Mouse (Mus musculus) hindbrain, embryonic 13.5 days (tissue): ENCODE data around the gene Akp3. TPM values are rescaled to one million over a fixed set of nuclear protein-coding genes. Genes with fewer than 3 reads are reported as not detected.
A peak's percentile ranks its signal among the peaks of the same experiment; 100 is the strongest.

Experiments used
- ATAC-seq: fragments of 200-750 bp; cut with Nextera tagmentation; 2 replicates; pipeline ENCODE4 v1.8.0; 2017; ENCODE audit warnings: moderate TSS enrichment; ENCODE audit not compliant: low FRiP score
- H3K27ac ChIP-seq: fragments of 300-500 bp; sonication (generic); 2 replicates; pipeline ENCODE4 v1.5.1; 2015; ENCODE audit warnings: inconsistent platforms, mild to moderate bottlenecking, moderate library complexity
- H3K27me3 ChIP-seq: fragments of 300-500 bp; sonication (generic); 2 replicates; pipeline ENCODE4 v1.6.1; 2015; ENCODE audit warnings: mild to moderate bottlenecking, inconsistent platforms
- H3K36me3 ChIP-seq: fragments of 300-500 bp; sonication (generic); 2 replicates; pipeline ENCODE4 v1.6.1; 2015; ENCODE audit warnings: mild to moderate bottlenecking, inconsistent platforms
- H3K4me1 ChIP-seq: fragments of 300-500 bp; sonication (generic); replicated peaks from 2 replicates; pipeline ENCODE4 v1.6.1; 2015; ENCODE audit warnings: inconsistent platforms
- H3K4me2 ChIP-seq: fragments of 300-500 bp; sonication (generic); 2 replicates; pipeline ENCODE4 v1.6.1; 2015; ENCODE audit warnings: inconsistent platforms, mild to moderate bottlenecking, moderate library complexity
- H3K4me3 ChIP-seq: fragments of 300-500 bp; sonication (generic); 2 replicates; pipeline ENCODE4 v1.5.1; 2015; ENCODE audit warnings: mild to moderate bottlenecking, inconsistent platforms
- H3K9ac ChIP-seq: fragments of 300-500 bp; sonication (generic); 2 replicates; pipeline ENCODE4 v1.6.1; 2015; ENCODE audit warnings: mild to moderate bottlenecking, inconsistent platforms
- H3K9me3 ChIP-seq: fragments of 300-500 bp; sonication (generic); 2 replicates; pipeline ENCODE4 v1.6.1; 2016; ENCODE audit warnings: inconsistent platforms
- WGBS: fragments of 180-500 bp; shearing (Covaris S2); methylation state at CpG from one replicate; pipeline ENCODE4 v1.1.7; 2015; 5-methylcytosine and 5-hydroxymethylcytosine counted together
- polyA plus RNA-seq: library from polyadenylated mRNA; unstranded; fragments of >200 nt; fragmentation: Nextera tagmentation; extraction: Ambion mirVana; gene quantifications from 2 replicates; pipeline ENCODE4 v1.2.1, GENCODE M21; 2015

The Akp3 gene
- polyA plus RNA-seq, 1 experiment from 2014 or later, result not detected

- peak; percentile 39 for ATAC-seq
- Histone ChIP-seq H3K4me2 (peak within 1 kb of the TSS; percentile 73), H3K27me3 (peaks cover 84% of the 10 kb centered on the region), H3K9me3 (no peaks in the 10 kb centered on the region), H3K27ac (peak within 1 kb of the TSS; percentile 64; the same call in 1 of the 2 replicates), H3K4me3 (peak within 1 kb of the TSS; percentile 50), H3K4me1 (peaks cover 41% of the 10 kb centered on the region), H3K9ac (peak within 1 kb of the TSS; percentile 77), H3K36me3 (no peaks in the 10 kb centered on the region)
- WGBS, result 1% methylated on average over 12 of the region's 12 CpGs
These were observed 31.4 kb downstream of the Akp3 start, which contains the start of gene Ecel1 for GRCm38 (mm10) chr1:87156199-87156587. Gene Ecel1, minus strand, starts transcription at chr1:87156521.

GRCm38 (mm10) chr1:87159396-87159795 lies 34.6 kb downstream of the Akp3 start:
- H3K4me1 ChIP-seq, result peaks cover 34% of the 10 kb centered on the region
- WGBS, result 91% methylated on average over 3 of the region's 3 CpGs
- no peak overlapping the region for H3K27ac ChIP-seq
- H3K27me3 ChIP-seq, result peaks cover 52% of the 10 kb centered on the region
- H3K4me2 ChIP-seq, result no peak overlapping the region
- ATAC-seq, result no peak
- H3K9ac ChIP-seq, result no peak overlapping the region
- no peaks in the 10 kb centered on the region for H3K36me3 ChIP-seq
- H3K4me3 ChIP-seq, result no peak overlapping the region
- H3K9me3 ChIP-seq, result no peaks in the 10 kb centered on the region

GRCm38 (mm10) chr1:87164164-87164795 lies 39.5 kb downstream of the Akp3 start:
- Histone ChIP-seq H3K9ac (no peak overlapping the region), H3K4me2 (no peak overlapping the region), H3K36me3 (no peaks in the 10 kb centered on the region), H3K27me3 (peaks cover 15% of the 10 kb centered on the region; the same call in 1 of the 2 replicates), H3K27ac (peak overlapping the region; percentile 73), H3K9me3 (no peaks in the 10 kb centered on the region), H3K4me3 (no peak overlapping the region), H3K4me1 (peaks cover 26% of the 10 kb centered on the region)
- 24% methylated on average over 11 of the region's 11 CpGs for WGBS
- peak; percentile 34 for ATAC-seq

GRCm38 (mm10) chr1:87164796-87165184 lies 40.0 kb downstream of the Akp3 start:
- Histone ChIP-seq H3K27me3 (peaks cover 15% of the 10 kb centered on the region; the same call in 1 of the 2 replicates), H3K27ac (peak overlapping the region; percentile 73), H3K9ac (no peak overlapping the region), H3K36me3 (no peaks in the 10 kb centered on the region), H3K4me2 (no peak overlapping the region), H3K9me3 (no peaks in the 10 kb centered on the region), H3K4me3 (no peak overlapping the region), H3K4me1 (peaks cover 31% of the 10 kb centered on the region)
- WGBS, result 39% methylated on average over 9 of the region's 9 CpGs
- peak; percentile 22 for ATAC-seq

GRCm38 (mm10) chr1:87170458-87170857 lies 45.7 kb downstream of the Akp3 start:
- Histone ChIP-seq H3K9me3 (no peaks in the 10 kb centered on the region), H3K36me3 (no peaks in the 10 kb centered on the region), H3K4me2 (peak overlapping the region; percentile 17; the same call in 1 of the 2 replicates), H3K4me1 (peaks cover 60% of the 10 kb centered on the region), H3K27me3 (peaks cover 22% of the 10 kb centered on the region; the same call in 1 of the 2 replicates), H3K9ac (peak overlapping the region; percentile 19; the same call in 1 of the 2 replicates), H3K27ac (peak overlapping the region; percentile 62), H3K4me3 (no peak overlapping the region)
- ATAC-seq, result peak; percentile 37
- 8% methylated on average over 19 of the region's 19 CpGs for WGBS

- no peak for ATAC-seq
- Histone ChIP-seq H3K36me3 (no peaks in the 10 kb centered on the region), H3K27ac (0 out of 2 replicates have a peak overlapping the region, but pooled peaks have one; percentile 19), H3K9ac (no peak overlapping the region), H3K4me1 (peaks cover 68% of the 10 kb centered on the region), H3K4me3 (no peak overlapping the region), H3K27me3 (peaks cover 20% of the 10 kb centered on the region; the same call in 1 of the 2 replicates), H3K4me2 (no peak overlapping the region), H3K9me3 (no peaks in the 10 kb centered on the region)
- 97% methylated on average over 1 of the region's 1 CpGs for WGBS
These were observed 46.5 kb downstream of the Akp3 start for GRCm38 (mm10) chr1:87171312-87171711.

GRCm38 (mm10) chr1:87172316-87172715 lies 47.5 kb downstream of the Akp3 start:
- Histone ChIP-seq H3K4me1 (peaks cover 74% of the 10 kb centered on the region), H3K9me3 (no peaks in the 10 kb centered on the region), H3K36me3 (no peaks in the 10 kb centered on the region), H3K4me3 (no peak overlapping the region), H3K27ac (peak overlapping the region; percentile 58; the same call in 1 of the 2 replicates), H3K4me2 (no peak overlapping the region), H3K27me3 (peaks cover 14% of the 10 kb centered on the region; the same call in 1 of the 2 replicates), H3K9ac (no peak overlapping the region; the same call in 1 of the 2 replicates)
- ATAC-seq, result no peak
- WGBS, result 28% methylated on average over 9 of the region's 9 CpGs

GRCm38 (mm10) chr1:87174006-87174955 lies 49.5 kb downstream of the Akp3 start:
- H3K4me3 ChIP-seq, result no peak overlapping the region
- no peak overlapping the region for H3K27ac ChIP-seq
- ATAC-seq, result no peak
- peaks cover 66% of the 10 kb centered on the region for H3K4me1 ChIP-seq
- no peak overlapping the region for H3K9ac ChIP-seq
- no peak overlapping the region for H3K4me2 ChIP-seq
- H3K9me3 ChIP-seq, result no peaks in the 10 kb centered on the region
- H3K36me3 ChIP-seq, result no peaks in the 10 kb centered on the region
- H3K27me3 ChIP-seq, result peaks cover 14% of the 10 kb centered on the region; the same call in 1 of the 2 replicates
- WGBS, result 25% methylated on average over 28 of the region's 28 CpGs

GRCm38 (mm10) chr1:87175852-87176292 lies 51.1 kb downstream of the Akp3 start:
- no peak overlapping the region for H3K4me3 ChIP-seq
- no peaks in the 10 kb centered on the region for H3K9me3 ChIP-seq
- ATAC-seq, result peak; percentile 86
- H3K27ac ChIP-seq, result peak overlapping the region; percentile 76
- H3K36me3 ChIP-seq, result no peaks in the 10 kb centered on the region
- peak overlapping the region; percentile 13; the same call in 1 of the 2 replicates for H3K4me2 ChIP-seq
- H3K27me3 ChIP-seq, result peaks cover 14% of the 10 kb centered on the region; the same call in 1 of the 2 replicates
- peaks cover 50% of the 10 kb centered on the region for H3K4me1 ChIP-seq
- H3K9ac ChIP-seq, result peak overlapping the region; percentile 29; the same call in 1 of the 2 replicates
- 3% methylated on average over 11 of the region's 11 CpGs for WGBS

Other genes starting within 250 kb of the Akp3 start
- not detected in 2 replicates for gene Alppl2, start 35.0 kb upstream of the Akp3 start, polyA plus RNA-seq
- gene Alpi, start 23.4 kb upstream of the Akp3 start, polyA plus RNA-seq, result not detected in 2 replicates
- 33.1 and 35.5 TPM in 2 replicates for gene Ecel1, start 31.5 kb downstream of the Akp3 start, polyA plus RNA-seq
- gene Prss56, start 58.3 kb downstream of the Akp3 start, polyA plus RNA-seq, result 6.8 and 9.0 TPM in 2 replicates
- 0.05 TPM in 1 of 2 replicates, not detected in the other for gene Chrnd, start 65.6 kb downstream of the Akp3 start, polyA plus RNA-seq
- gene Chrng, start 79.7 kb downstream of the Akp3 start, polyA plus RNA-seq, result 0.35 and 0.58 TPM in 2 replicates
- gene Eif4e2, start 88.9 kb downstream of the Akp3 start, polyA plus RNA-seq, result 105 and 106 TPM in 2 replicates
- gene Efhd1, start 139.4 kb downstream of the Akp3 start, polyA plus RNA-seq, result 1.3 and 1.5 TPM in 2 replicates
- gene Gigyf2, start 202.0 kb downstream of the Akp3 start, polyA plus RNA-seq, result 75.2 and 79.7 TPM in 2 replicates